Mouse (Mus musculus) intestine, postnatal 0 days (tissue): ENCODE data around the gene Dusp27. TPM values are rescaled to one million over a fixed set of nuclear protein-coding genes. Genes with fewer than 3 reads are reported as not detected.

Experiments
- ATAC-seq: fragments of 200-750 bp; cut with Nextera tagmentation; 2 replicates; pipeline ENCODE4 v1.8.0; 2017; ENCODE audit warnings: mild to moderate bottlenecking, moderate TSS enrichment, moderate library complexity
- H3K27ac ChIP-seq: fragments of 300-500 bp; sonication (generic); 2 replicates; pipeline ENCODE4 v1.5.1; 2014; ENCODE audit warnings: mild to moderate bottlenecking, low read depth, low read length, moderate library complexity
- H3K27me3 ChIP-seq: fragments of 300-500 bp; sonication (generic); replicated peaks from 2 replicates; pipeline ENCODE4 v1.6.1; 2014; ENCODE audit warnings: low read length, mixed read lengths; ENCODE audit not compliant: control insufficient read depth, insufficient read depth
- H3K36me3 ChIP-seq: fragments of 300-500 bp; sonication (generic); 2 replicates; pipeline ENCODE4 v1.6.1; 2014; ENCODE audit warnings: mild to moderate bottlenecking, moderate library complexity; ENCODE audit not compliant: control insufficient read depth, insufficient read depth
- H3K4me1 ChIP-seq: fragments of 300-500 bp; sonication (generic); replicated peaks from 2 replicates; pipeline ENCODE4 v1.6.1; 2014; ENCODE audit warnings: antibody characterized with exemption, low read length, mixed read lengths; ENCODE audit not compliant: control insufficient read depth, insufficient read depth
- H3K4me2 ChIP-seq: fragments of 300-500 bp; sonication (generic); replicated peaks from 2 replicates; pipeline ENCODE4 v1.6.1; 2014; ENCODE audit warnings: low read depth, mild to moderate bottlenecking, moderate library complexity
- H3K4me3 ChIP-seq: fragments of 300-500 bp; sonication (generic); 2 replicates; pipeline ENCODE4 v1.5.1; 2014; ENCODE audit warnings: low read depth, low read length
- H3K9ac ChIP-seq: fragments of 300-500 bp; sonication (generic); 2 replicates; pipeline ENCODE4 v1.6.1; 2014; ENCODE audit warnings: mild to moderate bottlenecking, low read depth, low read length
- H3K9me3 ChIP-seq: fragments of 300-500 bp; sonication (generic); 2 replicates; pipeline ENCODE4 v1.6.1; 2016; ENCODE audit warnings: mixed run types; ENCODE audit not compliant: control insufficient read depth
- CTCF ChIP-seq: sonication (generic); IDR thresholded peaks from 2 replicates; pipeline ENCODE4 v1.5.1; 2016; ENCODE audit warnings: low read depth, mild to moderate bottlenecking, control low read depth, antibody characterized with exemption, moderate library complexity
- WGBS: fragments of 180-500 bp; shearing (Covaris S2); extraction: QIAGEN DNeasy Blood & Tissue Kit; methylation state at CpG from one replicate; pipeline ENCODE4 v1.1.7; 2014; 5-methylcytosine and 5-hydroxymethylcytosine counted together
- polyA plus RNA-seq: library from polyadenylated mRNA; unstranded; fragments of >200 nt; fragmentation: Nextera tagmentation; extraction: Ambion mirVana; gene quantifications from 2 replicates; pipeline ENCODE4 v1.2.1, GENCODE M21; 2015

The Dusp27 gene
- polyA plus RNA-seq: 0.61 and 0.99 TPM in 2 replicates

- no peaks in the 10 kb centered on the region for H3K27me3 ChIP-seq
- no peak within 1 kb of the TSS for H3K27ac ChIP-seq
- H3K4me3 ChIP-seq: no peak within 1 kb of the TSS
- H3K9ac ChIP-seq: no peak within 1 kb of the TSS
- H3K4me1 ChIP-seq: peaks cover 7% of the 10 kb centered on the region
- no peak for TF ChIP-seq CTCF
- no peak for ATAC-seq
- H3K4me2 ChIP-seq: peak within 1 kb of the TSS; percentile 37
- H3K9me3 ChIP-seq: no peaks in the 10 kb centered on the region
- 57% methylated on average over 4 of the region's 4 CpGs for WGBS
- no peaks in the 10 kb centered on the region for H3K36me3 ChIP-seq
Measured at GRCm38 (mm10) chr1:166127719-166128118, at the start of gene Dusp27. TSS of gene Dusp27 (minus strand) at chr1:166127922.

- WGBS: 76% methylated on average over 9 of the region's 9 CpGs
- H3K4me2 ChIP-seq: no peak overlapping the region
- no peak overlapping the region for H3K4me3 ChIP-seq
- no peak for TF ChIP-seq CTCF
- H3K9me3 ChIP-seq: no peaks in the 10 kb centered on the region
- H3K27ac ChIP-seq: no peak overlapping the region
- no peaks in the 10 kb centered on the region for H3K4me1 ChIP-seq
- H3K9ac ChIP-seq: no peak overlapping the region
- H3K27me3 ChIP-seq: no peaks in the 10 kb centered on the region
- H3K36me3 ChIP-seq: no peaks in the 10 kb centered on the region
- no peak for ATAC-seq
Measured at GRCm38 (mm10) chr1:166173621-166174020, 45.9 kb upstream of the Dusp27 start.

DNA sequence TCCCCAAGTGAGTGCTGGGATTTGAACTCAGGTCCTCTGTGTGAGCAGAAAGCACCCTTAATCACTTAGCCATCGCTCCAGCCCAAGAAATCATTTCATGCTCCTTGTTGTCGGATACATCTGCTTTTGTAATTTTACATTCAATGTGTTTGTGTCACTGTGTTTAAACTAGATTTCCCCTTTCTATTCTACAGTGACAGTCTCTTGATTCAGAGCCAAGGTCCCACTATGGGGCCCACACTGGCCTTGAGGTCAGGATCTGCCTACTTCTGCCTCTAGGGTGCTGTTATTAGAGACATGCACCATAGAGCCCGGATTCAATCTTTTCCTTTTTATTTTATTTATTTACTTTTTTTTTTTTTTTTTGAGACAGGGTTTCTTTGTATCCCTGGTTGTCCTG is 45.3 kb upstream of the Dusp27 start:
- no peak for ATAC-seq
- H3K27ac ChIP-seq: no peak overlapping the region
- no peak overlapping the region for H3K4me3 ChIP-seq
- 73% methylated on average over 3 of the region's 3 CpGs for WGBS
- no peak for TF ChIP-seq CTCF
- no peaks in the 10 kb centered on the region for H3K9me3 ChIP-seq
- H3K4me1 ChIP-seq: no peaks in the 10 kb centered on the region
- no peaks in the 10 kb centered on the region for H3K36me3 ChIP-seq
- no peak overlapping the region for H3K9ac ChIP-seq
- H3K27me3 ChIP-seq: no peaks in the 10 kb centered on the region
- no peak overlapping the region for H3K4me2 ChIP-seq

GRCm38 (mm10) chr1:166170852-166171251 is 43.1 kb upstream of the Dusp27 start:
- TF ChIP-seq CTCF: no peak
- 89% methylated on average over 12 of the region's 12 CpGs for WGBS
- no peaks in the 10 kb centered on the region for H3K27me3 ChIP-seq
- no peak overlapping the region for H3K27ac ChIP-seq
- no peak for ATAC-seq
- H3K4me2 ChIP-seq: no peak overlapping the region
- H3K36me3 ChIP-seq: 0 out of 2 replicates have a peak, but pooled peaks cover 3% of the 10 kb centered on the region
- no peak overlapping the region for H3K9ac ChIP-seq
- no peaks in the 10 kb centered on the region for H3K9me3 ChIP-seq
- no peak overlapping the region for H3K4me3 ChIP-seq
- H3K4me1 ChIP-seq: no peaks in the 10 kb centered on the region

- no peaks in the 10 kb centered on the region for H3K4me1 ChIP-seq
- H3K36me3 ChIP-seq: peaks cover 14% of the 10 kb centered on the region; the same call in 1 of the 2 replicates
- no peak overlapping the region for H3K9ac ChIP-seq
- ATAC-seq: no peak
- no peak for TF ChIP-seq CTCF
- no peak overlapping the region for H3K4me2 ChIP-seq
- no peaks in the 10 kb centered on the region for H3K27me3 ChIP-seq
- no peaks in the 10 kb centered on the region for H3K9me3 ChIP-seq
- H3K4me3 ChIP-seq: no peak overlapping the region
- no peak overlapping the region for H3K27ac ChIP-seq
- WGBS: 84% methylated on average over 7 of the region's 7 CpGs
Measured at GRCm38 (mm10) chr1:166169713-166170112, 42.0 kb upstream of the Dusp27 start.

DNA sequence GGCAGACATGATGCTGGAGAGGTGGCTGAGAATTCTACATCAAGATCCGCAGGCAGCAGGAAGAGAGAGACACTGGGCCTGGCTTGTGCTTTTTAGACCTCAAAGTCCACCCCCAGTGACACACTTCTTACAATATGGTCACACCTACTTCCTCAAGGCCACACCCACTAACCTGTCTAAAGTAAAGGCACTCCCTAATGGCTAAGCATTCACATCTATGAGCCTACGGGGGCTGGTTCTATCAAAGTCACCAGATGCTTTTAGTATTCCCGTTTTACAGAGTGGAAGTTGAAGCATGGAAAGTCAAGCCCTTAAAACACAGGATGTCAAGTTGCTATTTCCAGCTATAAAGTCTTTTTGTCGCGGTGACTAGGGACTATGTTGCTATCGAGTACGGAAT is 40.3 kb upstream of the Dusp27 start:
- 94% methylated on average over 7 of the region's 7 CpGs for WGBS
- ATAC-seq: no peak
- H3K36me3 ChIP-seq: peaks cover 27% of the 10 kb centered on the region
- no peaks in the 10 kb centered on the region for H3K27me3 ChIP-seq
- no peak overlapping the region for H3K9ac ChIP-seq
- TF ChIP-seq CTCF: no peak
- no peaks in the 10 kb centered on the region for H3K4me1 ChIP-seq
- H3K4me2 ChIP-seq: no peak overlapping the region
- no peaks in the 10 kb centered on the region for H3K9me3 ChIP-seq
- no peak overlapping the region for H3K27ac ChIP-seq
- no peak overlapping the region for H3K4me3 ChIP-seq

DNA sequence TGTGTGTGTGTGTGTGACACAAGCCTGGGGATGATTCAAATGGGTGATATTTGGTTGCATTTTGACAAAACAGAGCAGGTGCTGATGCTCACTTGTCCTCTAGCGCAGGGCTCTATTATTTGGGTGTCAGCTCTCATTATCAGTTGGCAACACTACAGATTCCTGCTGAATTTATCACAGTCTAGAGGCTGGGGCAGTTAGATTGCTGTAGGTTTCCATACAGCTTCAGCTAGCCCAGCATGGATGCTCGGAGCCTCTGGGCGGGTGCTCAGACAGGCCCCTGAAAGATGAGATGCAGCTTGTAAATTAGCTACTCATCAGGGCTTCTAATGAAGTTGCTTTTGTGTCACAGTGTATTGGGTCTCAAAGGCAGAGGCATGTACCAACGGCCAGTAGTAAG is 39.7 kb upstream of the Dusp27 start:
- Histone ChIP-seq H3K4me2 (no peak overlapping the region), H3K4me1 (no peaks in the 10 kb centered on the region), H3K9ac (no peak overlapping the region), H3K27ac (no peak overlapping the region), H3K4me3 (no peak overlapping the region), H3K36me3 (peaks cover 27% of the 10 kb centered on the region), H3K27me3 (no peaks in the 10 kb centered on the region), H3K9me3 (no peaks in the 10 kb centered on the region)
- no peak for ATAC-seq
- TF ChIP-seq CTCF: no peak
- WGBS: 91% methylated on average over 4 of the region's 4 CpGs
